Comparison of ENCODE assay signal across 15 mouse cellular contexts in genomic region chr3:34474126-34474525, GRCm38 (mm10).
"Had no signal": no experiment of that assay in that cellular context is flagged by ENCODE, and none has a peak within 500 bp of the region (broad histone marks: within the 10 kb centered on the region; RNA-seq: fewer than 3 reads in every experiment).

No protein-coding gene starts in this region.

- H3K4me1 ChIP-seq: lung, embryonic 15.5 days; megakaryocyte, embryonic 14.5 days; midbrain, embryonic 13.5 days; midbrain, embryonic 15.5 days; neural tube, embryonic 12.5 days; stomach, embryonic 15.5 days had no signal

- H3K27ac ChIP-seq: lung, embryonic 15.5 days; macrophage; midbrain, embryonic 13.5 days; midbrain, embryonic 15.5 days; neural tube, embryonic 12.5 days; stomach, embryonic 15.5 days; stomach, postnatal 0 days had no signal

- H3K9me3 ChIP-seq: lung, embryonic 15.5 days; midbrain, embryonic 13.5 days; midbrain, embryonic 15.5 days; stomach, embryonic 15.5 days had no signal

- H3K9ac ChIP-seq: lung, embryonic 15.5 days; midbrain, embryonic 13.5 days; midbrain, embryonic 15.5 days; neural tube, embryonic 12.5 days; stomach, embryonic 15.5 days had no signal

- H3K4me3 ChIP-seq: lung, embryonic 15.5 days; megakaryocyte, embryonic 14.5 days; midbrain, embryonic 13.5 days; midbrain, embryonic 15.5 days; neural tube, embryonic 12.5 days; stomach, embryonic 15.5 days had no signal

- H3K36me3 ChIP-seq: lung, embryonic 15.5 days; midbrain, embryonic 13.5 days; midbrain, embryonic 15.5 days; neural tube, embryonic 12.5 days; stomach, embryonic 15.5 days had no signal

- DNase-seq: lung, adult 2 months; lung, postnatal 14 days; lung, postnatal 36 days; right cerebral cortex, postnatal 14 days; thymus, adult 2 months; thymus, postnatal 25 days; thymus, postnatal 4 days had no signal
